Mouse (Mus musculus): ENCODE measurements around the gene Mad1l1. TPM values are rescaled to one million over a fixed set of nuclear protein-coding genes. Genes with fewer than 3 reads are reported as not detected.

The Mad1l1 gene
- total RNA-seq, 1 experiment from 2014 or later, result 41.6 TPM

DNA sequence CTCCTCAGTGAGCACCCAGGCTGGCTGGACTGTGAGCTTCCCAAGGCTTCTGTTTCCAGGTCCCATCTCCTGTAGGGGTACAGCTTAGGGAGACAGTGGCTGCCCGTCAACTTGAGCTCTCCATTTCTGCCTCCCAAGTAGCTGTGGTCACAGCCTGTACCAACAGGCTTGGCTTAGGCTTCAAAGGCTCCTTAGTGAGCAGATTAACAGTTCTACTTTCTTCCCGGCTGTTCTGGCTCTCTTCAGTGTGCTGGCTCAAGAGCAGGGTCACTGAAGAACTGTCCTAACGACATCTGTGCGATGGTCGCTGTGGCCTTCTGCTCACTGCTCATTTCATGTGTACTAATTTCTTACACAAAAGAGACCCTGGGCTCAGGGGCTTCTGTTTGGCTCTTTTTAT is 237.4 kb downstream of the Mad1l1 start:
- ATAC-seq (replicated peaks; ENCODE audit: insufficient number of reproducible peaks, low FRiP score, low TSS enrichment, poor library complexity, severe bottlenecking), result no peak

DNA sequence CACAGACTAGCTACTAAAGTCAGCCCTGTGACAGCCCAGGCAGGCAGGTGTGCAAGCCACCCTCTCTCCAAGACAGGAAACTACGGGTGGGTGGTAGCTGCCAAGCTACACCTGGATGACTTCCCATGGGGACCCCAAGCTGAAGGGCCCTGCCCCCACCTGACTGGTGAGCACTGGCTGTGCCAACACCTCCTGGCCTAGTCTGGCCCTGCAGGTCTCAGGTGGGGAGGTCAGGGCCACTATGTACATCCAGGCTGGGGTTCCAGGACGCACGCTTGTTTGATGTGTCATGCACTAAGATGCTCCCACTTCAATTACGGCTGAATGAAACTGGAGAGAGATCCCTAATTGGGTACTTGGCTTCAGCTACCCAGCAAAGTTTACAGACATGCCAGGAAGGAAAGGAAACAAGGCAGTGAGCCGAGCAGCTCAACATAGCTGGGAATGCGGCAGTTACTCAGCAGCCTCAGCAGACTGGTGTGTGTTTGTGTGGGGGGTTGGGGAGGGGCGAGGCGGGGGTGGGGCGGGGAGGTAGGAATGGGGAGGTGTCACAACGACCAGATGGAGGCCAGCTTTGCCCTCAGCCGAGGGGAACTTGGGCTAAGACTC is 239.0 kb downstream of the Mad1l1 start:
- no peak for ATAC-seq (replicated peaks; ENCODE audit: insufficient number of reproducible peaks, low FRiP score, low TSS enrichment, poor library complexity, severe bottlenecking)

DNA sequence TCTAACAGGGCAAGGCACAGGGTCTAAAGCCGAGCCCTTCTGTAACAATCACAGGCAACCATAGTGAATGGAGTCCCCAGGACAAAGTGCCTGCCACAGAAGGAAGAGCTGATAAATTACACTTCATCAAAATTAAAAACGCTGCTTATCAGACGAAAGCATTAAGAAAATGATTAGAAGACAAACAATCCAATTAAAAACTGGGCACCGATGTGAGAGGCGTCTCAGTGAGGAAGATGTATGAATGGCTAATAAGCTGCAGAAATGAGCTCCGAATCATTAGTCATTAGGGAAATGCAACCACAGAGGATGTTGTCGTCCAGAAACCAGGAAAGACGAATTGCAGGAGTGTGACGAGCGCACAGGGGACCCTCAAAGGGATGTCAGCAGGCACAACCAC is 240.3 kb downstream of the Mad1l1 start:
- ATAC-seq (replicated peaks; ENCODE audit: insufficient number of reproducible peaks, low FRiP score, low TSS enrichment, poor library complexity, severe bottlenecking), result no peak

DNA sequence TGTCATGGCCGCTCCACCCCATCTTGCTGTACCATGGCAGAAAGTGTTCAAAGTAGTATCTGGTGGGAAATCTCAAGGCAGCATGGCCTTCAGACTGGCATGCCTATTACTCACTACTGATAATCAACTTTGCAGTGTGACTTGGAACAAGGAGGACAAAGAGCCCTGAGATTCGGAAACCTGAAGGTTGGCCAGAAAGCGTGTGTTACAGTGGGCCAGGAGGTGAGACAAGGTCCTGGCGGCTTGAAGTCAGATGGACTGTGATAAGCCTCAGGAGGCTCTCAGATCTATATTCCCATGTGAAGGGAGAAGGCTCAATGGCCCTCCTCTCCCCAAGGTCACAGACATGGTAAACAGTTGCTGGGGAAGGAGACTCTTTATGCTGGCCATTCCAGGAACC is 241.8 kb downstream of the Mad1l1 start:
- no peak for ATAC-seq (replicated peaks; ENCODE audit: insufficient number of reproducible peaks, low FRiP score, low TSS enrichment, poor library complexity, severe bottlenecking)

GRCm38 (mm10) chr5:140078406-140078805 is 242.9 kb downstream of the Mad1l1 start:
- no peak for ATAC-seq (replicated peaks; ENCODE audit: insufficient number of reproducible peaks, low FRiP score, low TSS enrichment, poor library complexity, severe bottlenecking)

DNA sequence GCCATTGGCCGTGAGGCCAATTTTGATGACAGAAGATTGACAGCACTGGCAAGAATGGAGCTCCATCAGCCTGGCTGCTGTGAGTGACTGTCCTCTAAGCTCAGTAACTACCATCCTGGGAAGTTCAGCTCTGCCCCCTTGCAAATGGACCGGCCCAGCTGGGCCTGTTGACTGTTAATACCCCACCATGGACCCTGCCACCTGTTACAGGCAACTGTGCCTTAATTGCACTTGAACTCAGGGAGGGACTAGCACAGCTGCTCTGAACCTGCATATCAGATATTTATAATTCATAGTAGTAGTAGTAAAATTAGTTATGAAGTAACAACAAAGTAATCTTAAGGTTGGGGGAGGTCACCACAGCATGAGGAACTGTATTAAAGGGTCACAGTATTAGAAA is 244.9 kb downstream of the Mad1l1 start:
- no peak for ATAC-seq (replicated peaks; ENCODE audit: insufficient number of reproducible peaks, low FRiP score, low TSS enrichment, poor library complexity, severe bottlenecking)

DNA sequence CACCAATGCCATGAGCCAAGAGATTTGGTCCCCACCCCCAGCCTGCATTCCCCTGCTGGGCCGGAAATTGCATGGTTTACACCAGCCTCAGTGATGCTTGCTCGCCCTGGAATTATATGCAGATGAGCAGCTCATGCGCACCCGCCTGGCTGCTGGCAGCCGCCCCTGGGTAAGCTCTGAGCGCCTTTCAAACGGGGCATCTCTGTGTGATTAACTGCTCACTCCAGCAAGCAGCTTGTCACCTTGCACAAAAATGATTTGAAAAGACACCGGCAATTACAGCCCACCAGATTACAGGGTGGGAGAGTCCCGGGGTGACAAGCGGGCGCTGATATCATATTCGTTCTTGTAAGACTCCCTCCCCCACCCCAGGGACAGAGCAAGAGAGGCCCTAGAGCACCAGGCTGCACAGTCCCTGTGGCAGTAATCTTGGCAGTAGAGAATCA is 247.7 kb downstream of the Mad1l1 start:
- ATAC-seq (replicated peaks; ENCODE audit: insufficient number of reproducible peaks, low FRiP score, low TSS enrichment, poor library complexity, severe bottlenecking), result no peak

DNA sequence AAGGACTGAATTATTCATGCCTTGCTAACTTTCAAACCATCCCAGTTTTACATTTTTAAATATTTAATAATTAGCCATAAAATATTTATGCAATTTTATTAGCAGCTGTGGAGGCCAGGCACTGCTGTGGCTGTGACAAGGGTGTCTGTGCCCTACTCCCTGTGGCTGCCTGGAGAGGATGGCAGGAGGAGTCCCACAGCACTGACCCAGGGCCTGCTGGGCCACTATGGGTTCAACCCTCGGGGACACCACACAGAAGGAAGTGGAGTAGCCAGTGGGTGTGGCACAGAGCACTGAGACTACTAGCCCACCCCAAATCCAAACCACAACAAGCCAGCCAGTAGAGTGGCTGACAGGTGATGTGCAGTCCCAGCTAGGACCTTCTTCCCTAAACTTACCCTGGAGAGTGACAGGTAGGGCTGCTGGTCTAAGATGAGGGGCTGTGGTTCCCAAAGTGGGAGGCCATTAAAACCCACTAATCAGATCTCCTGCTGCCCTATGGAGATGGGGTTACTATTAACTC is 248.1 kb downstream of the Mad1l1 start:
- ATAC-seq (replicated peaks; ENCODE audit: insufficient number of reproducible peaks, low FRiP score, low TSS enrichment, poor library complexity, severe bottlenecking), result no peak

DNA sequence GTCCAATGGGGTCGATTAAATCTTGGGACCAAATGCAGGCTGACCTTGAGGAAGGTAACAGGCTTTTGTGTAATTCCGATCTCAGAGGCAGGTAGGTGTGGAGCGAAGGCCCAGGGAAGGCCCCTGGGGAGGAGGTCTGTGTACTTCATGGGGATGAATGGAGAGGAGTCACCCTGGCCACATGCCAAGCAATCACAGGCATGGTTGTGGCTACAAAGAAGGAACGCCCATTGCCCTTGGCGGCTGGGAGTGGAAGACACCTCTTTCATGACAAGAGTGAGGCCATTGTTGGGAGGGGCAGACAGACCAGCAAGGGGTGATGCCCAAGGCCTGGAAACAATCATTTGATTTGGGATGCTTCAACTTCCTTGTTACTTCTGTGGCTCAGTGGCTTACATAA is 252.8 kb downstream of the Mad1l1 start:
- no peak for ATAC-seq (replicated peaks; ENCODE audit: insufficient number of reproducible peaks, low FRiP score, low TSS enrichment, poor library complexity, severe bottlenecking)

DNA sequence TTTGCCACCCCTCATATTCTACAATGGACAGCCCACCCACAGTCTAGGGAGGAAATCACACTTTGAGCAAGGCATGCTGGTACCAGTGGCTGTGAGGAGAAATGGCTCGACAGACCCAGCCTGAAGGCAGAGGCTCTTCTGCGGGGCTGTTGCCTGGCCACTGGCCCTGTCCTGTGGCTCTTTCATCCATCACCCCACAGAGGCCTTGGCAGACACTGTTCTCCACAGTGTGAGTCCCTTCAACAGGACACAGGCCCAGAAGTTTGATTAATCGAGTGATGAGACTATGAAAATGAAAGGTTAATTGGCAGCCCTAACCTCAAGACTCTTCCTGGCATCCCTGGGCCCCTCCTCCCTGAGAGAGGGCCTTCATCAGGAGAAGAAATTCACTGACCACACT is 253.3 kb downstream of the Mad1l1 start:
- no peak for ATAC-seq (replicated peaks; ENCODE audit: insufficient number of reproducible peaks, low FRiP score, low TSS enrichment, poor library complexity, severe bottlenecking)

GRCm38 (mm10) chr5:140066769-140067168 is 254.6 kb downstream of the Mad1l1 start:
- no peak for ATAC-seq (replicated peaks; ENCODE audit: insufficient number of reproducible peaks, low FRiP score, low TSS enrichment, poor library complexity, severe bottlenecking)

DNA sequence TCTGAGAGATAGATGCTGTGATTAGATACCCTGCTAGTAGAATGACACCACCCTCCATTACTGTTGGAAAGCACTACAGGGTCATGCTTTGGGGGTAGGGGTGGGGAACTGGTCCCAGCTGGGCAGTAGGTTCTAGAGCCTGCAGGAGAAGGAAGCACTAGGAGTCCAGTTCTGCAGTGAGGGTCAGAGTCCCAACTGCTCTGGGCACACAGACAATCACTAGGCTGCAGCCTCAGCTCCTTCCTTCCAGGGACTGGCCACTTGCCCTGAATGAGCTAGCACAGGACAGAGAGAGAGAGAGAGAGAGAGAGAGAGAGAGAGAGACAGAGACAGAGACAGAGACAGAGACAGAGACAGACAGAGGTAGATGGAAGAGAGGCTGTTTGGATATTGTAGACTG is 255.1 kb downstream of the Mad1l1 start:
- no peak for ATAC-seq (replicated peaks; ENCODE audit: insufficient number of reproducible peaks, low FRiP score, low TSS enrichment, poor library complexity, severe bottlenecking)

GRCm38 (mm10) chr5:140065281-140065945 is 255.9 kb downstream of the Mad1l1 start:
- ATAC-seq (replicated peaks; ENCODE audit: insufficient number of reproducible peaks, low FRiP score, low TSS enrichment, poor library complexity, severe bottlenecking), result no peak

DNA sequence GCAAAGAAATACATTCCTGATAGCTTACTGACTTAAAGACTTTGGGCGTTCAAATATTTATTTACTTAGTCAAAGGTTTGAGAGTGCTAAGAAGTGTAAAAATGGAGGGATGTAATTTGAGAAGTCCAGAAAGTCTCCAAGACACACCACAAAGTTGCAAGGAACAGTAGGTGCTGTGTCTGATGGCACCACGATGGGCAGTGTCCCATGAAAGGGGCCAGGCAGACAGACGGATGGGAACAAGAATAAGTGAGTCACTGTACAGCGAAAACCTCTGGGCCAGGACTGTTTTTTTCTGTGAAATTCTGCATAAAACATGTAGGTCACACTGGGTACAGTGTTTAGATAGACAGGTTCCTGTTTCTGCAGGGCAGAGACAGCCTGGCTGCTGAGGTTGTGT is 256.8 kb downstream of the Mad1l1 start:
- no peak for ATAC-seq (replicated peaks; ENCODE audit: insufficient number of reproducible peaks, low FRiP score, low TSS enrichment, poor library complexity, severe bottlenecking)

- no peak for ATAC-seq (replicated peaks; ENCODE audit: insufficient number of reproducible peaks, low FRiP score, low TSS enrichment, poor library complexity, severe bottlenecking)
Measured at GRCm38 (mm10) chr5:140062828-140063227, 258.5 kb downstream of the Mad1l1 start.

GRCm38 (mm10) chr5:140062316-140062715 is 259.0 kb downstream of the Mad1l1 start:
- no peak for ATAC-seq (replicated peaks; ENCODE audit: insufficient number of reproducible peaks, low FRiP score, low TSS enrichment, poor library complexity, severe bottlenecking)

DNA sequence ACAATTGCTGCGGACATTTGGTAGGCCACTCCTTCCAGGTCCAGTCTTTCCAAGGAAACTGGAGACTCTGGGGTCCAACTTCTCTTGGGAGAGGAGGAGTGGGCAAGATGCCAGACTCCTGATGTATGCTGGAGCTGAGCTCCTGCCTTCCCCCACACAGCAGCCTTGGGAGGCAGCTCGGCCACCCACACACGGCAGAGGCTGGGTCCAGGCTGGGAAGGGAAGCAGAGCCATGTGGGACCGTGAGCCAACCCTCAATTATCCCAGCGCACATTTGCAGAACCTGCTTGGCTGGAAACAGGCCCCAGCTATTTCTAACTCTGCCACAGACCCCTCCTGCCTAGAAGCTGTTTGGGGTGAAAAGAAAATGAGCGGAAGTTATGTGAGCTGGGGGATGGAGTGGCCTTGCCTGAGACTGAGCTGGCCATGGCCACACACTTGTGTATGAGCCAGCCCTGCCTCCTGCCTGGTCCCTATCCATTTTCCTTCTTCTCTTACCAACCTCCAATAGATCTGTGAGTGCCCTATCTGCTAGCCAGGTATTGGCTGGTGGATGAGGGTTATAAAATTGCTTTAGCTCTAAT is 260.0 kb downstream of the Mad1l1 start:
- no peak for ATAC-seq (replicated peaks; ENCODE audit: insufficient number of reproducible peaks, low FRiP score, low TSS enrichment, poor library complexity, severe bottlenecking)

DNA sequence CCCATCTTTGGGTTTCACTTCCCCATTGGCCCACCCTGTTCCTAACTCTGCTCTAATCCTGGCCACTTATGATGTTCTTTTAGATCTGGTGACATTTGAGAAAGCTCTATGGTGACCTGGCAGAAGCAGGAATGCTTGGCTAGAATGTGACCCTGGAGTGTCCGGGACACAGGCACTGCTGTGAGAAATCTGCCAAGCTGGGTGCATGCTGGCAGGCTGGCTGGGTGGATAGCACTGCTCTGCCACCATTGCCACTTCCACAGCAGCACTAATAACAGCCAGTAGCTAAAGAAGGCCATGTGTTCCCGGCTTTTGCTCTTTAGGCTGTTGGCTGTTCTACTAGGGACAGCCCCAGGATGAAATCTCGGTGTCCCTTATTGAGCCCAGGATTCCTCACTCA is 265.1 kb downstream of the Mad1l1 start:
- no peak for ATAC-seq (replicated peaks; ENCODE audit: insufficient number of reproducible peaks, low FRiP score, low TSS enrichment, poor library complexity, severe bottlenecking)

- no peak for ATAC-seq (replicated peaks; ENCODE audit: insufficient number of reproducible peaks, low FRiP score, low TSS enrichment, poor library complexity, severe bottlenecking)
Measured at GRCm38 (mm10) chr5:140055431-140055830, 265.9 kb downstream of the Mad1l1 start.

- no peak for ATAC-seq (replicated peaks; ENCODE audit: insufficient number of reproducible peaks, low FRiP score, low TSS enrichment, poor library complexity, severe bottlenecking)
Measured at GRCm38 (mm10) chr5:140053626-140054025, 267.7 kb downstream of the Mad1l1 start.

Measured in monocyte, adult 5-6 weeks (primary cell).